Mouse (Mus musculus): ENCODE data around the gene Bend6. TPM values are rescaled to one million over a fixed set of nuclear protein-coding genes. Genes with fewer than 3 reads are reported as not detected.

Gene Bend6
- polyA plus RNA-seq (2012; rRNA removed): 0.45 and 0.59 TPM in 2 replicates

DNA sequence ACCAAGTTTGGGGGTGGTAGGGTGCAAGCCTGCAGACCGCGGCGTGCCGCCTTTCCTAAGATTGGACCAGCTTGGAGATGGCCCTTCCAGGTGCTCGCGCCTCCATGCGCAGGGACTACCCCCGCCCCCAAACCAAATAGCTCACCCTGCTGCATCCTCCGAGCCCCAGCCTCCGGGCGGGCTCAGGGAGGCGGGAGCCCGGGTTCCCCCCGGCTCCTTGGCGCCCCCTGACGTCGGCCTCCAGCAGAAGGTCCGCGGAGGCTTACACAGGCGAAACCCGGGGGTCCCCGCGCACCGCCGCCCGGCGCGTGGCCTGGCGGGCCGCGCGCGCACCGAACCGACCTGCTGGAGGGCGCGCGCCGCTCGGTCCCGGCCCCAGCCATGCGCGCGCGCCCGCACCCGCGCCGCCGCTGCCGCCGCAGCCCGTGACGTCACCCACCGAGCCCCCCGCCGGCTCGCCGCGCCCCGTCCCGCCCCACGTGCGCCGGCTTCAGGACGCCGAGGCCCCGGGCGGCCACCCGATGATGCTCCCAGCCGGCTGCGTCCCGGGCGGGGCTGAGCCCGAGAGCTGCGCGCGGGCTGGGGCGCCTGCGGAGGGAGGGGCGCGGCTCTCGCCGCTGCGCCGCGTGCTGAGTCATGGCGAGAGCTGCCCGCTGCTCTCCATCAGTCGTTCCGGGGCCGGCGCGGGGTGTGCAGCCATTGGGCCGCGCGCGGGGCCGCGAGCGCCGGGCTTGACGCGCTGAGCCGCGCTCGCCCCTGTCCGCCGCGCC lies at the start of gene Bend6:
Gene Bend6, minus strand, starts transcription at position 396 of the 770 bp plus-strand sequence.
- peak; percentile 46 for DNase-seq
- under 1% methylated on average over 105 of the region's 110 CpGs for WGBS
- TF ChIP-seq CTCF (IDR thresholded peaks at IDR 0.05; ENCODE audit: insufficient read depth, low read length): no peak
- TF ChIP-seq POLR2A (IDR thresholded peaks at IDR 0.05; ENCODE audit: borderline replicate concordance, extremely low read depth, low read depth, low read length): no peak

DNA sequence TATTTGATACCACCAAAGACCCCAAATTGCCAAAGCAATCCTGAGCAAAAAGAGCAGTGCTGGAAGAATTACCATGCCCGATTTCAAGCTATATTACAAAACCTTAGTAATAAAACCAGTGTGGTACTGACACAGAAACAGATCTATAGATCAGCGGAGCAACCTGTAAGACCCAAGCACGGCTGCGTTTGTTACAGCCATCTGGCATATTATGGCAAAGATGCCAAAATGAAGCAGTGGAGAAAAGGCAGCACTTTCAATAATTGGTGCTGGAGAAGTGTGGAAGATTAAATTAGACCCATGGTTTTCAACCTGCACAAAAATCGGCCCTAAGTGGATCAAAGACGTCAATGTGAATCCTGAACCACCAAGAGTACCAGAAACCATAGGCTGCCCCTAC lies 48.0 kb upstream of the Bend6 start:
- WGBS: 96% methylated on average over 6 of the region's 6 CpGs
- H3K4me1 ChIP-seq (ENCODE audit: control insufficient read depth, insufficient read depth, low read length): no peaks in the 10 kb centered on the region
- no peak overlapping the region for H3K4me3 ChIP-seq (replicated peaks; ENCODE audit: extremely low read depth, low read depth, low read length)
- TF ChIP-seq POLR2A (IDR thresholded peaks at IDR 0.05; ENCODE audit: borderline replicate concordance, extremely low read depth, low read depth, low read length) (no peak), CTCF (IDR thresholded peaks at IDR 0.05; ENCODE audit: insufficient read depth, low read length) (no peak)
- no peak for DNase-seq

More for the DNA sequence above, at the start of gene Bend6:
- Histone ChIP-seq H3K4me1 (ENCODE audit: control insufficient read depth, insufficient read depth, low read length) (peaks cover 5% of the 10 kb centered on the region; the same call in 1 of the 2 replicates), H3K4me3 (replicated peaks; ENCODE audit: extremely low read depth, low read depth, low read length) (peak within 1 kb of the TSS; percentile 42)

DNA sequence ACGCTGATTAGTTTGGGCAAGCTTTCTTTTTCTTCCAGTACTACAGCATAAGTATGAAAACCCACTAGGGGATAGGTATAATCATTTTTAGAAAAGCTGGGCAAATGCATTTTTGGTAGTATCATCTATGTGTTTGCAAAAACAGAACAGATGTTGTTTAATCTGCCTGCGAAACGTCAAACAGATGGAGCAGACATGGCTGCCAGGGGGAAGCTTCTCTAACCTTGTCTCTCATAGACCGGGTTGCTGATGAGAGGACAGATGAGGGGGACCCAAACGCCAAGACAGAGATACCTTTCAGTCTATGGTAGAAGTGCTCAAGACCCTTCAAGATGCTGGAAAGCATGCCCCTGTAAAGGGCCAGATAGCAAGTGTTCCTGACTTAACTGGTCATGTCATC lies 40.9 kb upstream of the Bend6 start:
- TF ChIP-seq POLR2A (IDR thresholded peaks at IDR 0.05; ENCODE audit: borderline replicate concordance, extremely low read depth, low read depth, low read length) (no peak), CTCF (IDR thresholded peaks at IDR 0.05; ENCODE audit: insufficient read depth, low read length) (no peak)
- 76% methylated on average over 5 of the region's 5 CpGs for WGBS
- Histone ChIP-seq H3K4me1 (ENCODE audit: control insufficient read depth, insufficient read depth, low read length) (no peaks in the 10 kb centered on the region), H3K4me3 (replicated peaks; ENCODE audit: extremely low read depth, low read depth, low read length) (no peak overlapping the region)
- no peak for DNase-seq

DNA sequence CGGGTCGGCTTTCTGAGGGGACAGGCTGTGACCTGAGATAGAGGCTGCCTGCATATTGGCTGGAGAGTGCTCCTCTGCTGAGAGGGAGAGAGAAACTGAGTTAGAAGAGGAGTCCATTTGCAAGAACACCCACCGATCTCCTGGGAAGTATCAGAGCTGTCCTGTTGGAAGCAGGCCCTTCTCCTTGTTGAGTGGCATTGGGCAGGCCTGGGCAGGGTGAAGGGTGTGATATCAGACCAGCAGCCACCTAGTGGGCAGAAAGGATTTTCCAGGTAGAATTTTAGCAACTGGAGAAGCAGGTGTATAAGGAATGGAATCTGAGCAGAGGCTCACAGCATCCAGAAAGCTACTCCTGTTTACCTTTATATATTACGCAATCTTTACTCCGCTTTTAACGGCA lies 40.2 kb upstream of the Bend6 start:
- Histone ChIP-seq H3K4me1 (ENCODE audit: control insufficient read depth, insufficient read depth, low read length) (no peaks in the 10 kb centered on the region), H3K4me3 (replicated peaks; ENCODE audit: extremely low read depth, low read depth, low read length) (no peak overlapping the region)
- TF ChIP-seq POLR2A (IDR thresholded peaks at IDR 0.05; ENCODE audit: borderline replicate concordance, extremely low read depth, low read depth, low read length): no peak
- no peak for TF ChIP-seq CTCF (IDR thresholded peaks at IDR 0.05; ENCODE audit: insufficient read depth, low read length)
- DNase-seq: no peak
- WGBS: 78% methylated on average over 6 of the region's 6 CpGs

DNA sequence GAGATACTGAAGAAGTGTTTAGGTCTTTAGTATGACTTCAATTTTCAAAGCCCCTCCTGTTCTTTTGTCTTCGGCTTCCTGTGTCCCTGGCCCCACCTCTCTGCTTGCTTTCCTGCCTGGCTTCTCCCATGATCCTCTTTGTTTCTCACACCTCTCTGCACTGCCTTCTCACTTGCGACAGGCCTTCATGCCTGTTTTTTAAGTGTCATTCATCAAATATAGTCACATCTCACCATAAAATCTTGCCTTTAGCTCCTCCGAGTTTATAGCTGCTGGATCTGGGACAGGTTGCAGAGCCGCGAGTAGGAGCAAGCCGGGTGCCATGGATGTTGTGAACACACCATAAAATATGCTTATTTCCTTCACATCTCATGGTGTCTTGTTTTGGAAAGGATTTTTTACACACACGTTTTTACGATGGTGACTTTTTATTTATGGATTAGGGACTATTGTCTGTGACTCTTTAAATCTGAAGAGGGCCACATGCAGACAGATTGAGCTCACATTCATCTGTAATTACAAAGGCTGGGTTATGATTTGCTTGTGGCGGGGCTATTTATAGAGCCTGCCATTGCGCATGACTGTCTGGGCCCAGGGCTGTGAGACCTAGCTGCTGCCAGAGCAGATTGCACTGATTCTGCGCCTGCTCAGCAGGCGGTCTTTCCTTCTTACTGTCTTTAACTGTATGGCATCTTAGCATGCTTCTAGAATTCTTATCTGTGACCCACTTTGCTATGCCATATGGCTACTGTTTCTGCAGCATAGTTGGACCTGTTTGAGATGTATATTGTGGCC lies 39.2 kb upstream of the Bend6 start:
- H3K4me1 ChIP-seq (ENCODE audit: control insufficient read depth, insufficient read depth, low read length): no peaks in the 10 kb centered on the region
- TF ChIP-seq CTCF (IDR thresholded peaks at IDR 0.05; ENCODE audit: insufficient read depth, low read length) (no peak), POLR2A (IDR thresholded peaks at IDR 0.05; ENCODE audit: borderline replicate concordance, extremely low read depth, low read depth, low read length) (no peak)
- H3K4me3 ChIP-seq (replicated peaks; ENCODE audit: extremely low read depth, low read depth, low read length): no peak overlapping the region
- WGBS: 78% methylated on average over 12 of the region's 12 CpGs
- no peak for DNase-seq

DNA sequence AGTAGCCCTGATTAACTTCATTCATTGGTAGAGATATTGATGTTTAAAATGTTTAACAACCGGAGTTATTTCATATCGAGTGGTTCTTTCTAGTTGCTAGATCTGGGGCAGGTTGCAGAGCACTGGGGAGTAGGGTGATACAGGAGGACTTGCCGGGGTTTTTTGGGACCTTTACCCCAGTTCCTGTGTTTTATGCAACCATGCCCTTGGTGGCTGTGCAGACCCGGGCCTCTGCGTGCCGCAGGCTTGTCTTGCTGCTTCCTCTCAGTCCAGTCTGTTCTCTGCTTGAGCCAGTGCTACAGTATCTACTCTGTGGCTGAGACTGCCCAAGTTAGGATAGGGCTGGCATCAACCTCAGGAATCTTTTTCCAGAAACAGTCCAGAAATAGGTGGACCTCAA lies 38.1 kb upstream of the Bend6 start:
- Histone ChIP-seq H3K4me1 (ENCODE audit: control insufficient read depth, insufficient read depth, low read length) (no peaks in the 10 kb centered on the region), H3K4me3 (replicated peaks; ENCODE audit: extremely low read depth, low read depth, low read length) (no peak overlapping the region)
- no peak for TF ChIP-seq CTCF (IDR thresholded peaks at IDR 0.05; ENCODE audit: insufficient read depth, low read length)
- TF ChIP-seq POLR2A (IDR thresholded peaks at IDR 0.05; ENCODE audit: borderline replicate concordance, extremely low read depth, low read depth, low read length): no peak
- no peak for DNase-seq
- 83% methylated on average over 6 of the region's 6 CpGs for WGBS

DNA sequence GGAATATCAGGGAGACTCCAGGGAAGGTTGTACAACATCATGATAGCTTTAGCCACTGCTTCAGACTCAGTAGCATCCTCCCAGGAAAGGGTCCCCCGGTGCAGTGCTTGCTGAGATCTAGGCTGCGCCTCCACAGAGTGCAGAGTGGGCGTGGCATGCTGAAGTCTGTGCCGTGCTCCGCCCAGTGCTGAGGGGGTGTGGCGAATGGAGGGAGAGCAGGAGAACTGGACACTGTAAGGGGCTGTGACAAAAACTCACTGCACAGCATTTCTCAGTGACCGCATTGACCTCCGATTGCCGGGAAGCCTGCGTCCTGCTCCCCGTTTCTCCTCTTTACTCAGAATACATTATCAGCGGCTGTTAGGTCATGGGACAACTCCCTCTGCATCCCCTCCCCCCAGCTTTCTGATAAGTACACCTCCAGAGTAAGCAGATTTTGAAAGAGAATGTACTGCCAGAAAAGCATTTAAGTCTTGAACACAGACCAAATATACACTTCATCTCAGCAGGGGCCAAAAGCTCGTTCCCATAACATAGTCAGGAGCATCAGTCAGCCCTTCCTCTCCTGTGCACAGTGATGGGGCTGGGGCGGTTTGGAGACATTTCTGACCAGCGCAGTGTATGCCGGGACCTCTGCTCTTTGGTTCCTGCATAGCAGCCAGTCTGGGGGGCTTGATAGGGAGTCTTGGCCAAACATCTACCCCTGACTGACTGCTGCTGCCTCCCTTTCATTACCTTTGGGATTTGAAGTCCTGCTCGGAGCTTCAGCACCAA lies 37.5 kb upstream of the Bend6 start:
- TF ChIP-seq POLR2A (IDR thresholded peaks at IDR 0.05; ENCODE audit: borderline replicate concordance, extremely low read depth, low read depth, low read length): no peak
- TF ChIP-seq CTCF (IDR thresholded peaks at IDR 0.05; ENCODE audit: insufficient read depth, low read length): no peak
- no peak overlapping the region for H3K4me3 ChIP-seq (replicated peaks; ENCODE audit: extremely low read depth, low read depth, low read length)
- DNase-seq: peak; percentile 36

DNA sequence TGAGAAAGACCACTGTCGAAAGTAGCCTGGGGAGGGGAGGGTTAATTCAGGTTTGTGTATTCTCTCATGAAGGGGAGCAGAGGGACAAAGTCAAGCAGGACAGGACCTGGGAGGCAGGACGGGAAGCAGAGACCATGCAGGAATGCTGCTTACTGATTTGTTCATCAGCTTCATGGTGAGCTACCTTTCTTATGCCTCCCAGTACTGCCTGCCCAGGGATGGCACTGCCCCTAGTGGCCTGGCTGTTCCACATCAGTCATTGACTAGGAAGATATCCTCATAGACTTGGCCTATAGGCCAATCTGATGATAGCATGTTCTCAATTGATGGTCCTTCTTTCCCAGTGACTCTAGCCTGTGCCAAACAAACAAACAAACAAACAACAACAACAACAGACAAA lies 36.3 kb upstream of the Bend6 start:
- WGBS: 83% methylated on average over 2 of the region's 2 CpGs
- Histone ChIP-seq H3K4me3 (replicated peaks; ENCODE audit: extremely low read depth, low read depth, low read length) (no peak overlapping the region), H3K4me1 (ENCODE audit: control insufficient read depth, insufficient read depth, low read length) (no peaks in the 10 kb centered on the region)
- DNase-seq: no peak
- 0 out of 2 replicates have a peak, but pooled peaks have one; percentile 6 for TF ChIP-seq CTCF (IDR thresholded peaks at IDR 0.05; ENCODE audit: insufficient read depth, low read length)
- TF ChIP-seq POLR2A (IDR thresholded peaks at IDR 0.05; ENCODE audit: borderline replicate concordance, extremely low read depth, low read depth, low read length): no peak

More for the DNA sequence above, 37.5 kb upstream of the Bend6 start:
- WGBS: 51% methylated on average over 17 of the region's 17 CpGs
- no peaks in the 10 kb centered on the region for H3K4me1 ChIP-seq (ENCODE audit: control insufficient read depth, insufficient read depth, low read length)

DNA sequence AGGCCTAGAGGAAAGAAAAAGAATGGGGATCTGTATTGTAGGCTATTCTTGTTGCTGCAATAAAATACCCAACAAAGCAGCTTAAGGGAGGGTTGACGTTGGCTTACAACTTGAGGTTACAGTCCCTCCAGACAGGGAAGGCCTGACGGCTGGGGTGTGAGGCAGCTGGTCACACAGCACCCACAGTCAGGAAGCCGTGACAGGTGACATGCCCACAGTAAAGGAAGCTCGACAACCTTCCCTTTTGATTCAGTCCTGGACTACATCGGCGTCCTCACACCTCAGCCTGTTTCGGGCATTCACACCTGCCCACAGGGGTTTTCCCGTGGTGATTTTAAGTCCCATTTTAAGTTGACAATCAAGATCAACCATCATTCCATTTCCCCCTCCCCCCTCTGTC lies 35.0 kb upstream of the Bend6 start:
- WGBS: 80% methylated on average over 8 of the region's 8 CpGs
- no peak for DNase-seq
- no peak for TF ChIP-seq POLR2A (IDR thresholded peaks at IDR 0.05; ENCODE audit: borderline replicate concordance, extremely low read depth, low read depth, low read length)
- TF ChIP-seq CTCF (IDR thresholded peaks at IDR 0.05; ENCODE audit: insufficient read depth, low read length): no peak
- Histone ChIP-seq H3K4me1 (ENCODE audit: control insufficient read depth, insufficient read depth, low read length) (no peaks in the 10 kb centered on the region), H3K4me3 (replicated peaks; ENCODE audit: extremely low read depth, low read depth, low read length) (no peak overlapping the region)

Measured in lung, adult 2 months (tissue).